Mouse (Mus musculus): ENCODE measurements around the gene Mfsd4b2.

GRCm38 (mm10) chr10:39974982-39975381 lies 48.3 kb upstream of the Mfsd4b2 start:
- TF ChIP-seq POLR2A (IDR thresholded peaks at IDR 0.05; ENCODE audit: low read depth, low read length) (no peak), CTCF (IDR thresholded peaks at IDR 0.05; ENCODE audit: extremely low read depth, insufficient read depth, insufficient read length, insufficient replicate concordance) (no peak)

All from spleen, adult 2 months (tissue).